Mouse (Mus musculus): ENCODE results near the gene Usp50.

DNA sequence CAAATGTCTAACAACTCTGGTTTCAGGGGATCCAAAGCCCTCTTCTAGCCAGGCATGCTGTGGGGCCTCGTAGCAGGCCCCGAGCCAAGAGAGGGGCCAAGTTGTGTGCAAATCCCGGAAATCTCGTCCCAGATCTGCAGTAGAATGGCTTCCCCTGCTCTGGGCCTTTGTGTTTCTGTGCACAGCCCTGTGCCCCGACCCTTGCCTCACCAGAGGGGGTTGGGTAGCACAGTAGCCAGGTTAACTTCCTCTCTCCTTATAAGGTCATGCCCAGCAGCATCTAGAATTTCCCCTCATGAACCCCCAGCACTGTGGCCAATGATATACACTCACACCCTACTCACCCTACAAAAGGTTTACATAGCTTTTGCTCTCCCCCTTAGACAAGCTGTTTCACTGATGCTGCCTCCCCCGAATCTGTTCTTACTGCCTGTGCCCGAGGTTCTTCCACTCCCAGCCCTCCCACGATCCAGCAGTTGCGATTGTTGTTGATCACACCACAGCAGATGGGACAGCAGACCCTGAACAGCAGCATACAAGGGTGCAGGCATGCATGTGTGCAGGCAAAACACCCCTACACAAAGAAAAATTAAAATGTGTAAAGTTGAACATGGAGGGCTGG, 4.6 kb upstream of the Usp50 start:
- TF ChIP-seq POLR2A (IDR thresholded peaks at IDR 0.05; ENCODE audit: borderline replicate concordance, control insufficient read depth, low read depth, low read length) (no peak), CTCF (IDR thresholded peaks at IDR 0.05; ENCODE audit: control insufficient read depth, insufficient read depth, low read length) (no peak)

All from bone marrow, adult 2 months (tissue).